In the genomic region with DNA sequence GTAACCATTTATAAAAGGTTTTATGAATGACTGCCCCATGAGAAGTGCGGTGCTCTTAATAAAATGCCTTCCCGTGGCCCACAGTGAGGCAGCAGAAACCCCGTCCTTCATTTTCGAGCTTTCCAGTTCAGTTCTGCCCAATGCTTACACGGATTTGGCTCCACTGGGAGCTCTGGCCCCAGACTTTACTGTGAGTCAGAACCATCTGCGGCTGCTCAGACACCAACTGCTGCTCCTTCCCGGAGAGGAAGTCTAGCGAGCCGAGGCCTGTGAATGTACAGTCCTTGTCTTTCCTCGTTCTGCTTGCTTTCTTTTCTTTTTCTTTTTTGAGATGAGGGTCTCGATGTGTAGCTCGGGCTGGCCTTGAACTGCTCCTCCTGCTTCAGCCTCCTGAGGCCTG, we compare ENCODE assay signal across 16 mouse cellular contexts. TPM values are rescaled to one million over a fixed set of nuclear protein-coding genes. Genes with fewer than 3 reads are reported as not detected.
DNase-seq lines count a peak whose midpoint lies in the region; ATAC-seq and TF ChIP-seq lines count a peak whose summit lies in the region.
"Had no signal": no experiment of that assay in that cellular context is flagged by ENCODE, and none has a peak within 500 bp of the region (broad histone marks: within the 10 kb centered on the region; RNA-seq: fewer than 3 reads in every experiment).

No protein-coding gene starts in this region.

- no peak for TF ChIP-seq POLR2A in brain, embryonic 14.5 days (IDR thresholded peaks at IDR 0.05; ENCODE audit: borderline replicate concordance, extremely low read depth, insufficient read depth, insufficient read length, poor library complexity, severe bottlenecking)

- no peak overlapping the region for H3K27ac ChIP-seq in intestine, embryonic 15.5 days
- no peak overlapping the region for H3K27ac ChIP-seq in gastrocnemius, adult 2 months
- no peak overlapping the region for H3K27ac ChIP-seq in forebrain, embryonic 10.5 days
- H3K27ac ChIP-seq: liver, embryonic 12.5 days; neural tube, embryonic 12.5 days had no signal

- H3K27me3 ChIP-seq in intestine, embryonic 15.5 days (replicated peaks) = no peaks in the 10 kb centered on the region
- H3K27me3 ChIP-seq in forebrain, embryonic 10.5 days (ENCODE audit: poor library complexity, severe bottlenecking) = no peaks in the 10 kb centered on the region
- H3K27me3 ChIP-seq: liver, embryonic 12.5 days; neural tube, embryonic 12.5 days had no signal

- 93% methylated on average over 12 of the region's 12 CpGs for WGBS in intestine, embryonic 15.5 days
- WGBS in forebrain, embryonic 10.5 days = 97% methylated on average over 12 of the region's 12 CpGs

- intact Hi-C loops in left cerebral cortex, postnatal 14 days (cut with DNase I) = no loop called here
- intact Hi-C loops in gastrocnemius, adult 2 months (cut with DNase I) = no loop called here

- no peak for TF ChIP-seq CTCF in brain, embryonic 14.5 days (IDR thresholded peaks at IDR 0.05; ENCODE audit: borderline replicate concordance, extremely low read depth, insufficient read depth, insufficient read length)
- TF ChIP-seq CTCF in gastrocnemius, adult 2 months (IDR thresholded peaks at IDR 0.05) = no peak

- DNase-seq in brain, embryonic 14.5 days (ENCODE audit: low read depth) = peak; percentile 14
- peak; percentile 66 to 76 for DNase-seq in cerebellum, adult 18-20 months
- DNase-seq in frontal cortex, postnatal 36 days (ENCODE audit: low spot score in 2 of 2) = peak; percentile 39 to 60
- DNase-seq in left cerebral cortex, postnatal 14 days (ENCODE audit: low spot score in 2 of 2) = peak; percentile 38 to 63
- no peak for DNase-seq in gastrocnemius, adult 2 months
- DNase-seq in MN1 (ENCODE audit: low spot score) = no peak
- no peak for DNase-seq in forebrain, embryonic 10.5 days (ENCODE audit: extremely low spot score, low spot score)
- DNase-seq: heart, adult 18-20 months; heart, postnatal 4 days; kidney, adult 11 months; lung, postnatal 14 days; midbrain, embryonic 14.5 days; thymus, adult 18-20 months had no signal

- peaks cover 3% of the 10 kb centered on the region for H3K36me3 ChIP-seq in intestine, embryonic 15.5 days
- peaks cover 93% of the 10 kb centered on the region for H3K36me3 ChIP-seq in forebrain, embryonic 10.5 days (replicated peaks)

- ATAC-seq in intestine, embryonic 15.5 days = no peak
- ATAC-seq: liver, embryonic 12.5 days had no signal

- no peak overlapping the region for H3K4me2 ChIP-seq in intestine, embryonic 15.5 days (replicated peaks)
- H3K4me2 ChIP-seq: liver, embryonic 12.5 days; neural tube, embryonic 12.5 days had no signal

- H3K9me3 ChIP-seq in intestine, embryonic 15.5 days = no peaks in the 10 kb centered on the region
- H3K9me3 ChIP-seq in forebrain, embryonic 10.5 days = peaks cover 8% of the 10 kb centered on the region
- H3K9me3 ChIP-seq: liver, embryonic 12.5 days; neural tube, embryonic 12.5 days had no signal

- no peak overlapping the region for H3K4me3 ChIP-seq in intestine, embryonic 15.5 days (replicated peaks)
- no peak overlapping the region for H3K4me3 ChIP-seq in gastrocnemius, adult 2 months
- H3K4me3 ChIP-seq in forebrain, embryonic 10.5 days = no peak overlapping the region
- H3K4me3 ChIP-seq: liver, embryonic 12.5 days; neural tube, embryonic 12.5 days had no signal

- no peak overlapping the region for H3K9ac ChIP-seq in intestine, embryonic 15.5 days
- H3K9ac ChIP-seq: liver, embryonic 12.5 days; neural tube, embryonic 12.5 days had no signal

- H3K4me1 ChIP-seq in intestine, embryonic 15.5 days (replicated peaks) = no peaks in the 10 kb centered on the region
- no peaks in the 10 kb centered on the region for H3K4me1 ChIP-seq in forebrain, embryonic 10.5 days
- H3K4me1 ChIP-seq: liver, embryonic 12.5 days; neural tube, embryonic 12.5 days had no signal

RNA-seq across cellular contexts. Expression of gene Tyw1, which starts 35.4 kb away (rescaled TPM):
- polyA plus RNA-seq in brain, embryonic 14.5 days (2012; rRNA removed) = 15.8 and 18.8 TPM in 2 replicates
- total RNA-seq in left cerebral cortex, postnatal 14 days (2021) = 10 to 100 TPM; 15.2 to 17.2 TPM
- polyA plus RNA-seq in intestine, embryonic 15.5 days (2015; fragmentation: Nextera tagmentation; extraction: Ambion mirVana) = 23.5 and 24.0 TPM in 2 replicates
- total RNA-seq in gastrocnemius, adult 2 months (2021) = 1 to 10 TPM; 9.5 TPM
- 32.2 and 32.5 TPM in 2 replicates for polyA plus RNA-seq in forebrain, embryonic 10.5 days (2016; fragmentation: Nextera tagmentation; extraction: Ambion mirVana)

RNA-seq across cellular contexts. Expression of gene Sbds, which starts 35.4 kb away (rescaled TPM):
- 37.9 and 41.3 TPM in 2 replicates for polyA plus RNA-seq in brain, embryonic 14.5 days (2012; rRNA removed)
- 10 to 100 TPM; 61.0 to 61.4 TPM for total RNA-seq in left cerebral cortex, postnatal 14 days (2021)
- polyA plus RNA-seq in intestine, embryonic 15.5 days (2015; fragmentation: Nextera tagmentation; extraction: Ambion mirVana) = 75.0 and 75.9 TPM in 2 replicates
- total RNA-seq in gastrocnemius, adult 2 months (2021) = 10 to 100 TPM; 27.5 to 34.5 TPM
- polyA plus RNA-seq in forebrain, embryonic 10.5 days (2016; fragmentation: Nextera tagmentation; extraction: Ambion mirVana) = 69.5 and 76.7 TPM in 2 replicates

Comparison
In these comparisons a context has a peak if more than half of its experiments do, and no peak if none do; other contexts are left out.
1. DNase-seq: peak in brain, embryonic 14.5 days (single experiment), cerebellum, adult 18-20 months (2 of 2), frontal cortex, postnatal 36 days (2 of 2) and left cerebral cortex, postnatal 14 days (2 of 2); none in gastrocnemius, adult 2 months (single experiment), MN1 (single experiment) and forebrain, embryonic 10.5 days (single experiment).